Mouse (Mus musculus): ENCODE results near the gene Yif1b. TPM values are rescaled to one million over a fixed set of nuclear protein-coding genes. Genes with fewer than 3 reads are reported as not detected.
A peak's percentile ranks its signal among the peaks of the same experiment; 100 is the strongest.

The Yif1b gene
- total and polyA plus RNA-seq, 3 experiments, result 94.8 to 143 TPM; not detected in 1

DNA sequence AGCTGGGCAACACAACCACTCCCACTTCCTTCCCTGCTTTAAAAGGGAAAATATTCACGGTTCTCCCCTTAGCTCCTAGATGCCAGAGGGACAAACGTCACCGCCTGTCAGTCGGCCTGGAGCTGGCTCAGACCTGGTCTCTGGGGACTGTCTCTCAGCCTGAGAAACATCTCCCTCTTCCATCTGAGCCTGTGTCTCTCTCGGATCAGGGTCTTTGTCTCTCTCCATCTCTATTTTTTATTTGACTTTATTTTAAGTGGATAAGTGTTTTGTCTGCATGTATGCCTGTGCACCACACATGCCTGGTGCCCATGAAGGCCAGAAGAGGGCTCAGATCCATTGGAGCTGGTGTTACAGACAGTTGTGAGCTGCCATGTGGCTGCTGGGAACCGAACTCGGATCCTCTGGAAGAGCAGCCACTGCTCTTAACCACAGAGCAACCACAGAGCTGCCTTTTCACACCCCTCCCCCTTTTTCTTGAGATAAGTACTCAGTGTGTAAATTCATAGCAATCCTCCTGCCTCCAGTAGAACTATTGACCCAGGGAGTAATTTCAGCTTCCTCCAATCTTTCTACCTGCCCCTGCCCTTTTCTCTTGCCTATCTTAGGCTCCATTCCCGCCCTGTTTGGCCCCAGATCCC, 54.4 kb downstream of the Yif1b start (continued):
- TF ChIP-seq NRF1 (IDR thresholded peaks at IDR 0.05; ENCODE audit: insufficient read depth, low read depth, low read length, poor library complexity, severe bottlenecking) (no peak), ZNF384 (IDR thresholded peaks at IDR 0.05; ENCODE audit: low read depth, low read length) (no peak), MEF2A (IDR thresholded peaks at IDR 0.05; ENCODE audit: extremely low read depth, insufficient replicate concordance, low read depth, low read length, poor library complexity, severe bottlenecking) (no peak), MAFK (IDR thresholded peaks at IDR 0.05; ENCODE audit: borderline replicate concordance, low read depth, low read length) (no peak), EP300 (IDR thresholded peaks at IDR 0.05; ENCODE audit: low read depth in 1 of 2, low read length in 2 of 2) (0 out of 4 replicates have a peak, but pooled peaks of 1 of the 2 experiments have one; percentile 43), JUND (IDR thresholded peaks at IDR 0.05; ENCODE audit: low read depth, low read length) (no peak), ZKSCAN1 (IDR thresholded peaks at IDR 0.05; ENCODE audit: low read depth, low read length) (no peak)

GRCm38 (mm10) chr7:29293131-29294065, 55.3 kb downstream of the Yif1b start:
- Histone ChIP-seq H3K4me1 (ENCODE audit: control insufficient read depth in 1 of 2, insufficient read depth in 2 of 2, low read length in 2 of 2) (peaks cover 5 to 12% of the 10 kb centered on the region in 2 experiments; a peak in 1 of 4 replicates), H3K4me3 (ENCODE audit: control insufficient read depth in 1 of 2, insufficient read depth in 1 of 2, low read depth in 2 of 2, low read length in 2 of 2) (no peak overlapping the region), H3K9me3 (replicated peaks; ENCODE audit: insufficient read depth, low read length) (no peaks in the 10 kb centered on the region), H3K9ac (ENCODE audit: control insufficient read depth, low read depth, low read length, poor library complexity, severe bottlenecking) (no peak overlapping the region), H3K27me3 (ENCODE audit: control insufficient read depth in 1 of 2, insufficient read depth in 2 of 2, low read length in 2 of 2) (no peaks in the 10 kb centered on the region), H3K79me2 (ENCODE audit: control insufficient read depth, insufficient read depth, low read length, poor library complexity) (no peaks in the 10 kb centered on the region), H3K27ac (ENCODE audit: control insufficient read depth, low read depth, low read length) (no peak overlapping the region), H3K36me3 (ENCODE audit: control insufficient read depth in 1 of 2, insufficient read depth in 2 of 2, low read length in 2 of 2) (no peaks in the 10 kb centered on the region; a peak in 1 of 4 replicates)
- no peak for TF ChIP-seq ZKSCAN1 (IDR thresholded peaks at IDR 0.05; ENCODE audit: low read depth, low read length)
- no peak for TF ChIP-seq CTCF (IDR thresholded peaks at IDR 0.05 in 2 of 3, conservative IDR thresholded peaks at IDR 0.05 in 1 of 3; ENCODE audit: control insufficient read depth in 1 of 3, insufficient read depth in 1 of 3, low read depth in 2 of 3, low read length in 3 of 3, poor library complexity in 1 of 3, severe bottlenecking in 1 of 3)
- TF ChIP-seq MAZ (IDR thresholded peaks at IDR 0.05; ENCODE audit: low read depth, low read length), result no peak
- no peak for TF ChIP-seq E2F4 (IDR thresholded peaks at IDR 0.05; ENCODE audit: borderline replicate concordance, low read depth, low read length)
- no peak for TF ChIP-seq TCF12 (IDR thresholded peaks at IDR 0.05; ENCODE audit: low read depth, low read length)
- TF ChIP-seq NRF1 (IDR thresholded peaks at IDR 0.05; ENCODE audit: insufficient read depth, low read depth, low read length, poor library complexity, severe bottlenecking), result no peak
- no peak for TF ChIP-seq POLR2AphosphoS5 (IDR thresholded peaks at IDR 0.05; ENCODE audit: borderline replicate concordance, low read depth, low read length)
- TF ChIP-seq CHD2 (IDR thresholded peaks at IDR 0.05; ENCODE audit: low read length), result no peak
- TF ChIP-seq ZMIZ1 (IDR thresholded peaks at IDR 0.05; ENCODE audit: low read depth, low read length), result no peak
- DNase-seq (ENCODE audit: low read depth, low spot score), result no peak
